Mouse (Mus musculus) C2C12 (cell line): ENCODE measurements around the gene Endog.

ENCODE experiments used
- CEBPB ChIP-seq: IDR thresholded peaks from one replicate; pipeline ENCODE4 v1.6.1; 2011; ENCODE audit warnings: low read depth, mild to moderate bottlenecking, control low read depth, moderate library complexity
- CTCF ChIP-seq: IDR thresholded peaks from one replicate; pipeline ENCODE4 v1.5.1; 2011; ENCODE audit not compliant: control insufficient read depth, insufficient read depth, insufficient read length
- FOSL1 ChIP-seq: IDR thresholded peaks from one replicate; pipeline ENCODE4 v1.8.0; 2011; ENCODE audit warnings: mild to moderate bottlenecking, low read length; ENCODE audit not compliant: poor library complexity, insufficient read depth, severe bottlenecking
- MAX ChIP-seq: IDR thresholded peaks from one replicate; pipeline ENCODE4 v1.6.1; 2011; ENCODE audit warnings: mild to moderate bottlenecking, control low read depth
- MYOD1 ChIP-seq: IDR thresholded peaks from one replicate; pipeline ENCODE4 v1.6.1; 2011; ENCODE audit warnings: low read depth; ENCODE audit not compliant: control insufficient read depth, insufficient read length
- MYOG ChIP-seq: IDR thresholded peaks from one replicate; pipeline ENCODE4 v1.6.1; 2011; ENCODE audit not compliant: control insufficient read depth, insufficient read length; ENCODE audit errors: extremely low read depth
- USF1 ChIP-seq: IDR thresholded peaks from one replicate; pipeline ENCODE4 v1.6.1; 2011; ENCODE audit warnings: low read depth, mild to moderate bottlenecking, control low read depth, moderate library complexity

- no peak for TF ChIP-seq MYOD1
- TF ChIP-seq CTCF, result no peak
- TF ChIP-seq MAX, result no peak
- no peak for TF ChIP-seq USF1
- no peak for TF ChIP-seq CEBPB
- TF ChIP-seq MYOG, result no peak
- no peak for TF ChIP-seq FOSL1
Observed at GRCm38 (mm10) chr2:30147466-30147865, 23.8 kb upstream of the Endog start.
